ENCODE assay signal across 19 mouse cellular contexts in genomic region chr11:118771358-118771757, GRCm38 (mm10).
DNase-seq lines count a peak whose midpoint lies in the region; ATAC-seq and TF ChIP-seq lines count a peak whose summit lies in the region.
"Had no signal": no experiment of that assay in that cellular context is flagged by ENCODE, and none has a peak within 500 bp of the region (broad histone marks: within the 10 kb centered on the region; RNA-seq: fewer than 3 reads in every experiment).

No protein-coding gene starts in this region.

- H3K27ac ChIP-seq in forebrain, embryonic 15.5 days (replicated peaks): peak overlapping the region; percentile 23; the same call in 1 of the 2 replicates
- no peak overlapping the region for H3K27ac ChIP-seq in forebrain, embryonic 16.5 days (ENCODE audit: low read length)
- H3K27ac ChIP-seq in hindbrain, embryonic 10.5 days: 0 out of 2 replicates have a peak overlapping the region, but pooled peaks have one; percentile 56
- H3K27ac ChIP-seq in hindbrain, postnatal 0 days: peak overlapping the region; percentile 54; the same call in 1 of the 2 replicates
- H3K27ac ChIP-seq in neural tube, embryonic 12.5 days: peak overlapping the region; percentile 57
- H3K27ac ChIP-seq: heart, embryonic 13.5 days; kidney, postnatal 0 days; limb, embryonic 15.5 days; midbrain, embryonic 12.5 days had no signal

- H3K4me2 ChIP-seq in forebrain, embryonic 15.5 days (replicated peaks): no peak overlapping the region
- no peak overlapping the region for H3K4me2 ChIP-seq in forebrain, embryonic 16.5 days (ENCODE audit: low read length)
- H3K4me2 ChIP-seq in hindbrain, postnatal 0 days (ENCODE audit: low read depth, low read length): no peak overlapping the region
- H3K4me2 ChIP-seq in neural tube, embryonic 12.5 days (replicated peaks): peak overlapping the region; percentile 34
- H3K4me2 ChIP-seq: forebrain, embryonic 12.5 days; heart, embryonic 13.5 days; limb, embryonic 15.5 days; midbrain, embryonic 12.5 days had no signal

- H3K36me3 ChIP-seq in forebrain, embryonic 15.5 days: no peaks in the 10 kb centered on the region
- no peaks in the 10 kb centered on the region for H3K36me3 ChIP-seq in forebrain, embryonic 16.5 days (ENCODE audit: control insufficient read depth, insufficient read depth)
- no peaks in the 10 kb centered on the region for H3K36me3 ChIP-seq in hindbrain, embryonic 10.5 days
- H3K36me3 ChIP-seq in hindbrain, postnatal 0 days (ENCODE audit: insufficient read depth, low read length): no peaks in the 10 kb centered on the region
- H3K36me3 ChIP-seq in neural tube, embryonic 12.5 days: no peaks in the 10 kb centered on the region
- H3K36me3 ChIP-seq: forebrain, embryonic 12.5 days; heart, embryonic 13.5 days; limb, embryonic 15.5 days; midbrain, embryonic 12.5 days had no signal

- TF ChIP-seq CTCF in hindbrain, postnatal 0 days (IDR thresholded peaks at IDR 0.05; ENCODE audit: low read depth): no peak

- ATAC-seq in forebrain, embryonic 15.5 days (replicated peaks): no peak
- ATAC-seq in forebrain, embryonic 16.5 days: no peak
- ATAC-seq in hindbrain, postnatal 0 days: no peak
- no peak for ATAC-seq in neural tube, embryonic 12.5 days (ENCODE audit: low FRiP score, low read depth)
- ATAC-seq: intestine, postnatal 0 days had no signal

- DNase-seq in hindbrain, embryonic 10.5 days (ENCODE audit: low spot score): no peak
- DNase-seq in hindbrain, postnatal 0 days (ENCODE audit: low spot score): no peak
- DNase-seq in urinary bladder, postnatal 36 days (ENCODE audit: low spot score in 2 of 2): no peak
- DNase-seq in urinary bladder, postnatal 4 days (ENCODE audit: low spot score in 2 of 2): no peak
- no peak for DNase-seq in lung, postnatal 25 days (ENCODE audit: low spot score)
- DNase-seq: adrenal gland, postnatal 14 days; heart, postnatal 4 days; lung, postnatal 36 days; right cerebral cortex, postnatal 4 days; thymus, postnatal 25 days had no signal

- WGBS in forebrain, embryonic 15.5 days: 79% methylated on average over 4 of the region's 4 CpGs
- WGBS in forebrain, embryonic 16.5 days: 90% methylated on average over 4 of the region's 4 CpGs
- WGBS in hindbrain, embryonic 10.5 days: 86% methylated on average over 4 of the region's 4 CpGs
- WGBS in hindbrain, postnatal 0 days: 84% methylated on average over 4 of the region's 4 CpGs
- 80% methylated on average over 4 of the region's 4 CpGs for WGBS in neural tube, embryonic 12.5 days

- H3K9me3 ChIP-seq in forebrain, embryonic 15.5 days: no peaks in the 10 kb centered on the region
- H3K9me3 ChIP-seq in forebrain, embryonic 16.5 days (ENCODE audit: control insufficient read depth, low read length): no peaks in the 10 kb centered on the region
- H3K9me3 ChIP-seq in hindbrain, embryonic 10.5 days: no peaks in the 10 kb centered on the region
- no peaks in the 10 kb centered on the region for H3K9me3 ChIP-seq in hindbrain, postnatal 0 days (ENCODE audit: low read length)
- H3K9me3 ChIP-seq in neural tube, embryonic 12.5 days: no peaks in the 10 kb centered on the region
- H3K9me3 ChIP-seq: forebrain, embryonic 12.5 days; heart, embryonic 13.5 days; limb, embryonic 15.5 days; midbrain, embryonic 12.5 days had no signal

- peaks cover 27% of the 10 kb centered on the region for H3K4me1 ChIP-seq in forebrain, embryonic 15.5 days
- H3K4me1 ChIP-seq in forebrain, embryonic 16.5 days (replicated peaks; ENCODE audit: control insufficient read depth, insufficient read depth, low read length): peaks cover 21% of the 10 kb centered on the region
- H3K4me1 ChIP-seq in hindbrain, embryonic 10.5 days (replicated peaks): peaks cover 47% of the 10 kb centered on the region
- peaks cover 20% of the 10 kb centered on the region for H3K4me1 ChIP-seq in hindbrain, postnatal 0 days (ENCODE audit: insufficient read depth, low read length)
- H3K4me1 ChIP-seq in neural tube, embryonic 12.5 days: peaks cover 63% of the 10 kb centered on the region
- H3K4me1 ChIP-seq: heart, embryonic 13.5 days; limb, embryonic 15.5 days had no signal

- no peaks in the 10 kb centered on the region for H3K27me3 ChIP-seq in forebrain, embryonic 15.5 days
- H3K27me3 ChIP-seq in forebrain, embryonic 16.5 days (replicated peaks; ENCODE audit: control insufficient read depth, insufficient read depth, low read length): no peaks in the 10 kb centered on the region
- no peaks in the 10 kb centered on the region for H3K27me3 ChIP-seq in hindbrain, embryonic 10.5 days (ENCODE audit: insufficient read depth, poor library complexity, severe bottlenecking)
- no peaks in the 10 kb centered on the region for H3K27me3 ChIP-seq in hindbrain, postnatal 0 days (ENCODE audit: insufficient read depth, low read length)
- no peaks in the 10 kb centered on the region for H3K27me3 ChIP-seq in neural tube, embryonic 12.5 days (replicated peaks)
- H3K27me3 ChIP-seq: forebrain, embryonic 12.5 days; midbrain, embryonic 12.5 days had no signal

- no peak overlapping the region for H3K4me3 ChIP-seq in forebrain, embryonic 15.5 days
- no peak overlapping the region for H3K4me3 ChIP-seq in forebrain, embryonic 16.5 days (replicated peaks; ENCODE audit: low read length)
- no peak overlapping the region for H3K4me3 ChIP-seq in hindbrain, embryonic 10.5 days
- H3K4me3 ChIP-seq in hindbrain, postnatal 0 days (ENCODE audit: low read length): no peak overlapping the region
- H3K4me3 ChIP-seq in neural tube, embryonic 12.5 days: no peak overlapping the region
- H3K4me3 ChIP-seq: forebrain, embryonic 12.5 days; heart, embryonic 13.5 days; limb, embryonic 15.5 days; midbrain, embryonic 12.5 days had no signal

- H3K9ac ChIP-seq in forebrain, embryonic 15.5 days (replicated peaks): no peak overlapping the region
- no peak overlapping the region for H3K9ac ChIP-seq in forebrain, embryonic 16.5 days (replicated peaks; ENCODE audit: low read depth, low read length)
- no peak overlapping the region for H3K9ac ChIP-seq in hindbrain, postnatal 0 days (replicated peaks; ENCODE audit: low read length)
- peak overlapping the region; percentile 13; the same call in 1 of the 2 replicates for H3K9ac ChIP-seq in neural tube, embryonic 12.5 days
- H3K9ac ChIP-seq: forebrain, embryonic 12.5 days; heart, embryonic 13.5 days; limb, embryonic 15.5 days; midbrain, embryonic 12.5 days had no signal
